Mouse (Mus musculus): ENCODE results near the gene 1810009J06Rik. TPM values are rescaled to one million over a fixed set of nuclear protein-coding genes. Genes with fewer than 3 reads are reported as not detected.
"Not testable (repeated sequence)": the region's sequence is repeated elsewhere in the genome, so short reads cannot be mapped to it uniquely, and the experiment has no call there.

The 1810009J06Rik gene
- not detected for total RNA-seq (2021)
- long read RNA-seq, experiment 1, result 0 reads
- long read RNA-seq, experiment 2, result 0 reads

GRCm38 (mm10) chr6:40964454-40964853, at the start of gene 1810009J06Rik:
TSS of gene 1810009J06Rik (plus strand) at chr6:40964754.
- intact Hi-C loops (cut with DNase I); DNase-seq: not testable (repeated sequence)

GRCm38 (mm10) chr6:40919954-40920353, 44.6 kb upstream of the 1810009J06Rik start:
- intact Hi-C loops (cut with DNase I), result no loop called here
- DNase-seq, result no peak

- intact Hi-C loops (cut with DNase I), result no loop called here
- no peak for DNase-seq
Observed at GRCm38 (mm10) chr6:40940457-40940856, 24.1 kb upstream of the 1810009J06Rik start, which contains the start of gene 1700074P13Rik. TSS of gene 1700074P13Rik (minus strand) at chr6:40940557.

- DNase-seq, result no peak
- intact Hi-C loops (cut with DNase I), result no loop called here
Observed at GRCm38 (mm10) chr6:40951770-40952169, 12.8 kb upstream of the 1810009J06Rik start, which contains the start of gene Gm4744. TSS of gene Gm4744 (minus strand) at chr6:40951870.

- intact Hi-C loops (cut with DNase I), result no loop called here
- DNase-seq, result no peak
Observed at GRCm38 (mm10) chr6:40953716-40954115, 10.8 kb upstream of the 1810009J06Rik start.

- intact Hi-C loops (cut with DNase I); DNase-seq: not testable (repeated sequence)
Observed at GRCm38 (mm10) chr6:40999379-40999778, 34.8 kb downstream of the 1810009J06Rik start, which contains the start of gene Gm2663. TSS of gene Gm2663 (minus strand) at chr6:40999479.

- no peak for DNase-seq
- intact Hi-C loops (cut with DNase I), result no loop called here
Observed at GRCm38 (mm10) chr6:41015065-41015464, 50.5 kb downstream of the 1810009J06Rik start.

Other genes with a start within 250 kb of the 1810009J06Rik start
- not detected for gene Moxd2, start 77.3 kb upstream of the 1810009J06Rik start, total RNA-seq (2021)
- not detected for gene Prss58, start 64.4 kb upstream of the 1810009J06Rik start, total RNA-seq (2021)
- not detected for gene 1700074P13Rik, start 24.2 kb upstream of the 1810009J06Rik start, total RNA-seq (2021)
- gene Gm4744, start 12.9 kb upstream of the 1810009J06Rik start, total RNA-seq (2021), result not detected
- gene Gm2663, start 34.7 kb downstream of the 1810009J06Rik start, total RNA-seq (2021), result not detected
- not detected for gene 2210010C04Rik, start 70.8 kb downstream of the 1810009J06Rik start, total RNA-seq (2021)

Measured in heart, postnatal 14 days (tissue).